Mouse (Mus musculus): ENCODE data around the gene Tns3. TPM values are rescaled to one million over a fixed set of nuclear protein-coding genes. Genes with fewer than 3 reads are reported as not detected.

Gene Tns3
- polyA plus RNA-seq, 1 experiment = not detected

DNA sequence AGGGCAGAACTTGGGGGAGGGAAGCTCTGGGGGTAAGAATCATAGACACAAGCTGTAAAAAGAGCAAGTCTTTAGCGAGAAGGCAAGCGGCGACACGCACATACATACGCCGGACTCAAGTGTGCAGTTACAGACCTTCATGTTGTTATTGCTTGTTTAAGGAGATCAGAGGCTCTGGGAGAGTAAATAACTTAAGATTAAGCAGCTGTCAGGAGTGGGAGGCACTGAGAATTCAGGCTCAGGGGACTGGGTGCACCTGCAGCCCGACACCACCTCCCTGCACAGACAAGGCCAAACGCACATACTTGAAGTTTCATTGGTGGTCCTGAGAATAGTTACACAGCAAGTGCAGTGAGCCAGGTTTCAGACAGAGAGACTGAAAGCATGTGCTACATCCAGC lies 169.3 kb downstream of the Tns3 start:
- Histone ChIP-seq H3K27ac (ENCODE audit: insufficient read depth, low read depth, low read length) (no peak overlapping the region), H3K4me1 (ENCODE audit: control insufficient read depth, insufficient read depth, low read length) (peaks cover 11% of the 10 kb centered on the region), H3K4me3 (ENCODE audit: insufficient read depth, low read depth, low read length) (no peak overlapping the region)
- 69% methylated on average over 8 of the region's 8 CpGs for WGBS
- TF ChIP-seq POLR2A (IDR thresholded peaks at IDR 0.05; ENCODE audit: insufficient read depth, low read depth, low read length) (no peak), CTCF (IDR thresholded peaks at IDR 0.05; ENCODE audit: insufficient read depth, low read depth, low read length) (no peak)

DNA sequence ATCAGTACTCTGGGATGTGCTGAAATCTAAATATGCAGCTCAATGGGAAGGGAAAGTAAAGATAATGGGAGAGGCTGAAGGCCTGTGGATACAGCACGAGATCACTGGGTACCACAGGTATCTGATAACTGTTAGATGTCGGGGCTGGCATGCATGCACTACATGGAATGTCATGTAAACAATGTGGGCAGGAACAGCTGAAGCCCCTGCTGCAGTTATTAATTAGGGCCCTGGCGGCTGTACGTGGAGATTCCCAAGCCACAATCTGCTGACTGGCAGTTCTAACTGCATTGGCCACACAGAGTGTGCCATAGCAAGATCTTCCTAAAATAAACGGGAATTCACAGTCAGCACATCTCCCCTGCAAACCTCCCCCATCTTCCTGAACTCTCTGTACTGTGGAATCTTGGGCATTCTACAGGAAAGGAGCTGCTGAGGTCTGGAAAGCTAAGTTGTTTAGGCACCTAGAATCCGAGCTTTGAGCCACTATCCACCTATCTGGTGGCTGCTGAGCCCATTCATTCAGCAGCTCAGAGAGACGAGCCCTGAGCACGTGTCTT lies 170.3 kb downstream of the Tns3 start:
- TF ChIP-seq CTCF (IDR thresholded peaks at IDR 0.05; ENCODE audit: insufficient read depth, low read depth, low read length) (no peak), POLR2A (IDR thresholded peaks at IDR 0.05; ENCODE audit: insufficient read depth, low read depth, low read length) (no peak)
- Histone ChIP-seq H3K4me1 (ENCODE audit: control insufficient read depth, insufficient read depth, low read length) (peaks cover 15% of the 10 kb centered on the region), H3K4me3 (ENCODE audit: insufficient read depth, low read depth, low read length) (no peak overlapping the region), H3K27ac (ENCODE audit: insufficient read depth, low read depth, low read length) (no peak overlapping the region)
- WGBS = 58% methylated on average over 8 of the region's 8 CpGs

DNA sequence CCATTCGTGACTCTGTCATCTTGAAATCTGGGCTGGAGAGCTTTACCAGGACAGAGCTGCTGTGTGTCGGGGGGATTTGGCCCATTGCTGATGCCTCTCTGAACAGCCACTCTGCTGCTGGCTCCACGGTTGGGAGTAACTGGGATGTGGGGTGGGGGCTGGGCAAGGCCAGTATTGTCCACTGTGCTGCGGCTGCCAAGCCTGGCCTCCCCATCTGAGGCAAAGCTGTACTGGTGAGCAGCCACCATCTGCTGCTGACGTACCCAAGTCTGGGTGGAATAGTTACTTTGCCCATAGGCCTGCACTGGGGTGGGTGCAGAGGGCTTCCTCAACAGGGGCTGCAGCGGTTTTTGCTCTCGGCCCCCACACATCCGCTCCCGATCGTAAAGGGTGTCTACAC lies 172.0 kb downstream of the Tns3 start:
- Histone ChIP-seq H3K27ac (ENCODE audit: insufficient read depth, low read depth, low read length) (no peak overlapping the region), H3K4me3 (ENCODE audit: insufficient read depth, low read depth, low read length) (no peak overlapping the region), H3K4me1 (ENCODE audit: control insufficient read depth, insufficient read depth, low read length) (peaks cover 22% of the 10 kb centered on the region)
- WGBS = 83% methylated on average over 10 of the region's 10 CpGs
- TF ChIP-seq CTCF (IDR thresholded peaks at IDR 0.05; ENCODE audit: insufficient read depth, low read depth, low read length) (no peak), POLR2A (IDR thresholded peaks at IDR 0.05; ENCODE audit: insufficient read depth, low read depth, low read length) (no peak)

DNA sequence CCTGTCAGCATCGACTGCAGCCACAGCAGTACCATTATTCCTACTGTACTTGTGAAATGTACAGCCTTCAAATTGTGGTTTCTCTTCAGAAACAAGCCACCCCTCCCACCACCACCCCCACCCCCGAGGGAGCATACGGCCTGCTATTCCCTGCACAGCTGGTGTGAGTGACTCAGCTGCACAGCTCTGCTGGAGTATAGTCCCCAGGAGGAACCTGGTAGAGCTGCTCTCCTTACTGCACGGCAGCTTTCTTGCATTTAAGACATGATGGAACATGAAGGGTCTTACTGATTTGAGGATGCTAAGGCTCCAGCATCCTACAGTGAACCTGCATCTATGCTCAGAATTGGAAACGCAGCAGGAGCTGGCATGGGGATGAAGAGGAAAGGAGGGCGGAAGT lies 176.1 kb downstream of the Tns3 start:
- peaks cover 11% of the 10 kb centered on the region for H3K4me1 ChIP-seq (ENCODE audit: control insufficient read depth, insufficient read depth, low read length)
- TF ChIP-seq POLR2A (IDR thresholded peaks at IDR 0.05; ENCODE audit: insufficient read depth, low read depth, low read length) = no peak
- no peak for TF ChIP-seq CTCF (IDR thresholded peaks at IDR 0.05; ENCODE audit: insufficient read depth, low read depth, low read length)
- H3K4me3 ChIP-seq (ENCODE audit: insufficient read depth, low read depth, low read length) = no peak overlapping the region
- H3K27ac ChIP-seq (ENCODE audit: insufficient read depth, low read depth, low read length) = peak overlapping the region; percentile 42
- WGBS = 38% methylated on average over 6 of the region's 6 CpGs

DNA sequence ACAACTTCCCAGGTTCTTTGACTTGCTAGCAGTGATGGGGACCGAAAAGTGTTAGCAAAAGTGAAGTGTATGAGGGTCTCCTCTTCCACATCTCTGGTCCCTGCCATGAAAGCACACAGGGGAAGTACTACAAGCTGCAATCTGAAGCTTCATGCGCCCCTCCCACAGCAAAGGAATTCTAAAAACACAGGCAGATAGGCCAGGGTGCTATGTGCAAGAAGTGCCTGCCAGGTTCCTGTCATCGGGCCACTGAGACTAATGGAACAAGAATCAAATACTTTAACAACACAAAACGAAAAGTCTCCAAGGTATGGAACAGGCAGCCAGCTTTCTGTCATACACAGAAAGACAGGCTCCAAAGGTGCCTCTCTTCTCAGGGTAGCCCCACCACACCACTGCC lies 177.8 kb downstream of the Tns3 start:
- H3K4me3 ChIP-seq (ENCODE audit: insufficient read depth, low read depth, low read length) = no peak overlapping the region
- peaks cover 20% of the 10 kb centered on the region for H3K4me1 ChIP-seq (ENCODE audit: control insufficient read depth, insufficient read depth, low read length)
- H3K27ac ChIP-seq (ENCODE audit: insufficient read depth, low read depth, low read length) = no peak overlapping the region
- 87% methylated on average over 4 of the region's 4 CpGs for WGBS
- TF ChIP-seq CTCF (IDR thresholded peaks at IDR 0.05; ENCODE audit: insufficient read depth, low read depth, low read length) (no peak), POLR2A (IDR thresholded peaks at IDR 0.05; ENCODE audit: insufficient read depth, low read depth, low read length) (no peak)

DNA sequence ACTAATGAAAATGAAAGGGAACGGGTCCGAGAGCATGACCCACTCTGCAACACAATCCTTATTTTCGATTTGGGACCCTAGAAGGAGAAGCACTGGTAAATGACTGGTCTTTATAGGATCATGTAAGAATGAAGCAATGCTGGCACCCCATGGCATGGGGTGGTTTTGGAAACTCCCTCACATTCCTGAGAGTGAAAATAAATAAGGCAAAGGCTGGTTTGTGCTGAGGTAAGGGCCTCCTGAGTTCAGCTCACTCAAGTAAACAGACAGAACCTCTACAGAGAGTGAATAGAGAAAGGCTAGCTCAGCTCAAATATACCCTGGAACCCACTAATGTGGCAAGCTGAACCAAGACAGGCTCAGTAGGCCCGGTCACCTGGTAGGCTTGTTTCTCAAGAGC lies 179.8 kb downstream of the Tns3 start:
- WGBS = 89% methylated on average over 4 of the region's 4 CpGs
- H3K27ac ChIP-seq (ENCODE audit: insufficient read depth, low read depth, low read length) = no peak overlapping the region
- TF ChIP-seq CTCF (IDR thresholded peaks at IDR 0.05; ENCODE audit: insufficient read depth, low read depth, low read length) = no peak
- TF ChIP-seq POLR2A (IDR thresholded peaks at IDR 0.05; ENCODE audit: insufficient read depth, low read depth, low read length) = no peak
- no peak overlapping the region for H3K4me3 ChIP-seq (ENCODE audit: insufficient read depth, low read depth, low read length)
- H3K4me1 ChIP-seq (ENCODE audit: control insufficient read depth, insufficient read depth, low read length) = peaks cover 20% of the 10 kb centered on the region

DNA sequence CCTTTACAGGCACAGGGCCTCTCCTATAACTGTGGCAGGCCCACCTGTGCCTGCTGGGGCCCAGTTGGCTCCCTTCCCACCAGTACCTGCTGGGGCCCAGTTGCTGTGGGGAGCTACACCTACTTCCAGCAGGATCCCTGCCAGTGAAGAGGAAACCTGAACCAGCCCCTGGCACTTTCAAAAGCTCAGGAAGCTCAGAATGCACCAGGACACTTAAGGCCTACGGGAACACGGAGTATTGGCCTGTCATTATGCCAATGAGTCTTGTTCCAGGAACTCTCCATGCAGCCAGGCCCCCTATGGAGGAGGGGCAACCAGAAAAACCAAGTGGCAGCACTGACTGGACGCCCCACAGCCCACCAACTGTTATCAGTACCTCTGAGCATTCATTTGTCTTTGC lies 181.6 kb downstream of the Tns3 start:
- H3K27ac ChIP-seq (ENCODE audit: insufficient read depth, low read depth, low read length) = no peak overlapping the region
- 71% methylated on average over 3 of the region's 3 CpGs for WGBS

DNA sequence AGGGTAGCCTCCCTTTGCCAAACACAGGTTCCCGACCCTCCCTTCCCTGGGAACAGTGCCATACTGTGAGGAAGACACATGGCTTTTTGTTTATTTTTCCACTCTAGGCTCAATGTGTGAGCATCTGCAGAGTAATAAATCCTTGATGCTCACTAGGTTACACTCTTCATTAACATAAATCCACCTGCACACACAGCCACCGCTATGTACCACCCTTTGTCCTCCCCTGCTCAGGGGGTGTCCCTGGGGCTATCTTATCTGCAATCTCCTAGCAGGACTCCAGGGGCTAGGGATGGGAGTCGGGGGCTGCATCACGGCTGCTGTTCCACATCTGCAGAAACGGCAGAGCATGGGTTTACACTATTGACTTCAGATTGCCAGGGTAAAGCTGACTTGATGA lies 182.4 kb downstream of the Tns3 start:
- Histone ChIP-seq H3K4me3 (ENCODE audit: insufficient read depth, low read depth, low read length) (no peak overlapping the region), H3K4me1 (ENCODE audit: control insufficient read depth, insufficient read depth, low read length) (peaks cover 10% of the 10 kb centered on the region; the same call in 1 of the 2 replicates), H3K27ac (ENCODE audit: insufficient read depth, low read depth, low read length) (no peak overlapping the region)
- WGBS = 67% methylated on average over 5 of the region's 5 CpGs
- no peak for TF ChIP-seq CTCF (IDR thresholded peaks at IDR 0.05; ENCODE audit: insufficient read depth, low read depth, low read length)
- TF ChIP-seq POLR2A (IDR thresholded peaks at IDR 0.05; ENCODE audit: insufficient read depth, low read depth, low read length) = no peak

More for the DNA sequence above, 181.6 kb downstream of the Tns3 start:
- TF ChIP-seq CTCF (IDR thresholded peaks at IDR 0.05; ENCODE audit: insufficient read depth, low read depth, low read length) (no peak), POLR2A (IDR thresholded peaks at IDR 0.05; ENCODE audit: insufficient read depth, low read depth, low read length) (no peak)
- no peak overlapping the region for H3K4me3 ChIP-seq (ENCODE audit: insufficient read depth, low read depth, low read length)
- peaks cover 10% of the 10 kb centered on the region for H3K4me1 ChIP-seq (ENCODE audit: control insufficient read depth, insufficient read depth, low read length)

DNA sequence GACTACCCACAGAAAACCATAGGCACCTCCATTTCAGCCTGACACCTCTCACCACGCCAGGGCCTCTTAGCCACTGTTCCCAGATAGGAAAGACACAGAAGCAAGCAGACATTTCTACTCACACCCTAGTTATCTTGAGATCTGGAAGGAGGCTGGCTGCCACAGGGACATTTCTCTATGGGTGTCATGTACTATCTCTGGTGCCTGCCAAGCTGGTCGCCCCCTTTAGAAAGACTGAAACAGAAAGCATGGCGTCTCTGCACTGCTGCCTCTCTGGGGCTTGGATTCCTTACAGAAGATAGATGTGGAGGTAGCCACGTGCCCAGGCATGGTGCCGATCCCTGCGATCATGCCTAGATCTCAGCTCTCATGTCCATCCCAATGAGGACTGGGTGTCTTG lies 182.8 kb downstream of the Tns3 start:
- TF ChIP-seq CTCF (IDR thresholded peaks at IDR 0.05; ENCODE audit: insufficient read depth, low read depth, low read length) (no peak), POLR2A (IDR thresholded peaks at IDR 0.05; ENCODE audit: insufficient read depth, low read depth, low read length) (no peak)
- Histone ChIP-seq H3K4me1 (ENCODE audit: control insufficient read depth, insufficient read depth, low read length) (peaks cover 10% of the 10 kb centered on the region; the same call in 1 of the 2 replicates), H3K27ac (ENCODE audit: insufficient read depth, low read depth, low read length) (no peak overlapping the region), H3K4me3 (ENCODE audit: insufficient read depth, low read depth, low read length) (no peak overlapping the region)
- WGBS = 85% methylated on average over 6 of the region's 6 CpGs

DNA sequence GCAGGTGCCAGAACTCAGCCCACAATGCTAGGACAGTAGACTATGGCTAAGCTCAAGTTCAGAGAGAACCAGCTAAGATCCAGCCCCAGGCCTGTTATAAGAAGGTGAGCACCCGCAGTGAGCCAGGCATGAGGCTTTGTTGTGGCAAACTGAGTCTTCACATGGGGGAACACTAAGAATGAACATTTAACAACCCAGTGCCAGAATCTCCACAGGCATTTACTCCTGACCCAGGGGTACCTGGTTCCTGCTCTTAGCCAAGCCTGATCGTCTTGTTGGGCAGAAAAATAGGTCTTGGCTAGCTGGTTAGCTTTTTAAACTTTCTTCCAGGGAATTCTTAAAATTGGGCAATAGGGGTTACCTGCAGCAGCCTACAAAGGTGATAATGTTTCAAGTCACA lies 184.5 kb downstream of the Tns3 start:
- WGBS = 88% methylated on average over 2 of the region's 2 CpGs
- Histone ChIP-seq H3K4me3 (ENCODE audit: insufficient read depth, low read depth, low read length) (no peak overlapping the region), H3K27ac (ENCODE audit: insufficient read depth, low read depth, low read length) (no peak overlapping the region), H3K4me1 (ENCODE audit: control insufficient read depth, insufficient read depth, low read length) (peaks cover 10% of the 10 kb centered on the region; the same call in 1 of the 2 replicates)
- TF ChIP-seq CTCF (IDR thresholded peaks at IDR 0.05; ENCODE audit: insufficient read depth, low read depth, low read length) = no peak
- TF ChIP-seq POLR2A (IDR thresholded peaks at IDR 0.05; ENCODE audit: insufficient read depth, low read depth, low read length) = no peak
